Mouse (Mus musculus) liver, postnatal 0 days (tissue): ENCODE measurements around the gene Laptm4a. TPM values are rescaled to one million over a fixed set of nuclear protein-coding genes. Genes with fewer than 3 reads are reported as not detected.

Experiments used
- ATAC-seq: fragments of 200-750 bp; cut with Nextera tagmentation; 2 replicates; pipeline ENCODE4 v1.8.0; 2017; ENCODE audit warnings: mild to moderate bottlenecking, moderate library complexity
- DNase-seq: peaks from one replicate; pipeline ENCODE4 v3.0.0-alpha.2; 2016
- H3K27ac ChIP-seq: fragments of 300-500 bp; sonication (generic); 2 replicates; pipeline ENCODE4 v1.5.1; 2014; ENCODE audit warnings: antibody characterized with exemption, moderate library complexity, mild to moderate bottlenecking, low read depth
- H3K27me3 ChIP-seq: fragments of 300-500 bp; sonication (generic); 2 replicates; pipeline ENCODE4 v1.6.1; 2014; ENCODE audit warnings: low read length, control low read depth, mixed read lengths; ENCODE audit not compliant: insufficient read depth
- H3K36me3 ChIP-seq: fragments of 300-500 bp; sonication (generic); replicated peaks from 2 replicates; pipeline ENCODE4 v1.6.1; 2014; ENCODE audit warnings: mild to moderate bottlenecking, control low read depth, low read length, moderate library complexity, mixed read lengths; ENCODE audit not compliant: insufficient read depth
- H3K4me1 ChIP-seq: fragments of 300-500 bp; sonication (generic); 2 replicates; pipeline ENCODE4 v1.6.1; 2014; ENCODE audit warnings: antibody characterized with exemption, mild to moderate bottlenecking, control low read depth; ENCODE audit not compliant: insufficient read depth
- H3K4me2 ChIP-seq: fragments of 300-500 bp; sonication (generic); 2 replicates; pipeline ENCODE4 v1.6.1; 2014; ENCODE audit warnings: low read depth, mild to moderate bottlenecking, low read length, moderate library complexity, mixed read lengths
- H3K4me3 ChIP-seq: fragments of 300-500 bp; sonication (generic); 2 replicates; pipeline ENCODE4 v1.5.1; 2014; ENCODE audit warnings: low read depth, low read length
- H3K9ac ChIP-seq: fragments of 300-500 bp; sonication (generic); replicated peaks from 2 replicates; pipeline ENCODE4 v1.6.1; 2014; ENCODE audit warnings: mild to moderate bottlenecking, moderate library complexity
- H3K9me3 ChIP-seq: fragments of 300-500 bp; sonication (generic); 2 replicates; pipeline ENCODE4 v1.6.1; 2016; ENCODE audit warnings: mild to moderate bottlenecking, control low read depth, low read length, mixed read lengths
- CTCF ChIP-seq: sonication (generic); IDR thresholded peaks from 2 replicates; pipeline ENCODE4 v1.5.1; 2016; ENCODE audit warnings: antibody characterized with exemption, low read depth
- EP300 ChIP-seq: IDR thresholded peaks from 2 replicates; pipeline ENCODE4 v1.6.1; 2016; ENCODE audit warnings: antibody characterized with exemption, low read depth, mild to moderate bottlenecking
- WGBS: fragments of 180-500 bp; shearing (Covaris S2); extraction: QIAGEN DNeasy Blood & Tissue Kit; methylation state at CpG from one replicate; pipeline ENCODE4 v1.1.7; 2014; ENCODE audit not compliant: insufficient replicate concordance; 5-methylcytosine and 5-hydroxymethylcytosine counted together
- polyA plus RNA-seq: library from polyadenylated mRNA; unstranded; fragments of >200 nt; fragmentation: Nextera tagmentation; extraction: Ambion mirVana; gene quantifications from 2 replicates; pipeline ENCODE4 v1.2.1, GENCODE M21; 2015

Laptm4a gene
- polyA plus RNA-seq, 1 experiment from 2014 or later = 128 TPM

GRCm38 (mm10) chr12:8919231-8919630 lies 2.2 kb upstream of the Laptm4a start:
- TF ChIP-seq CTCF = no peak
- TF ChIP-seq EP300 = no peak
- no peak for ATAC-seq
- 83% methylated on average over 3 of the region's 3 CpGs for WGBS

GRCm38 (mm10) chr12:8920996-8921393 lies 469 bp upstream of the Laptm4a start:
- TF ChIP-seq CTCF (no peak), EP300 (no peak)
- H3K9ac ChIP-seq = peak overlapping the region; percentile 72
- H3K4me3 ChIP-seq = peak overlapping the region; percentile 94
- peak overlapping the region; percentile 77 for H3K4me2 ChIP-seq
- H3K27me3 ChIP-seq = no peaks in the 10 kb centered on the region
- H3K9me3 ChIP-seq = no peaks in the 10 kb centered on the region
- no peak for ATAC-seq
- 36% methylated on average over 1 of the region's 1 CpGs for WGBS
- DNase-seq = no peak
- peaks cover 11% of the 10 kb centered on the region for H3K4me1 ChIP-seq
- H3K27ac ChIP-seq = peak overlapping the region; percentile 100
- H3K36me3 ChIP-seq = peaks cover 3% of the 10 kb centered on the region

More at GRCm38 (mm10) chr12:8919231-8919630, 2.2 kb upstream of the Laptm4a start:
- H3K9me3 ChIP-seq = no peaks in the 10 kb centered on the region
- no peak overlapping the region for H3K4me2 ChIP-seq
- H3K36me3 ChIP-seq = no peaks in the 10 kb centered on the region; the same call in 1 of the 2 replicates
- no peak for DNase-seq
- no peak overlapping the region for H3K9ac ChIP-seq
- no peak overlapping the region for H3K4me3 ChIP-seq
- peaks cover 5% of the 10 kb centered on the region for H3K4me1 ChIP-seq
- no peak overlapping the region for H3K27ac ChIP-seq
- no peaks in the 10 kb centered on the region for H3K27me3 ChIP-seq

- H3K9me3 ChIP-seq = no peaks in the 10 kb centered on the region
- peak overlapping the region; percentile 95 for H3K9ac ChIP-seq
- DNase-seq (no peak), ATAC-seq (no peak)
- H3K27ac ChIP-seq = peak overlapping the region; percentile 100
- H3K4me2 ChIP-seq = peak overlapping the region; percentile 77
- TF ChIP-seq EP300 (no peak), CTCF (no peak)
- WGBS = 1% methylated on average over 30 of the region's 30 CpGs
- peaks cover 16% of the 10 kb centered on the region for H3K4me1 ChIP-seq
- H3K36me3 ChIP-seq = peaks cover 7% of the 10 kb centered on the region
- no peaks in the 10 kb centered on the region for H3K27me3 ChIP-seq
- H3K4me3 ChIP-seq = peak overlapping the region; percentile 94
Measured at GRCm38 (mm10) chr12:8922369-8923124, 1.1 kb downstream of the Laptm4a start.

GRCm38 (mm10) chr12:8923125-8923410 lies 1.6 kb downstream of the Laptm4a start:
- TF ChIP-seq EP300 (peak; percentile 88), CTCF (no peak)
- H3K27ac ChIP-seq = peak overlapping the region; percentile 100
- H3K4me2 ChIP-seq = peak overlapping the region; percentile 77
- H3K36me3 ChIP-seq = peaks cover 7% of the 10 kb centered on the region
- H3K9me3 ChIP-seq = no peaks in the 10 kb centered on the region
- 0 out of 2 replicates have a peak, but pooled peaks have one; percentile 0 for ATAC-seq
- peaks cover 16% of the 10 kb centered on the region for H3K4me1 ChIP-seq
- peak; percentile 40 for DNase-seq
- no peaks in the 10 kb centered on the region for H3K27me3 ChIP-seq
- H3K9ac ChIP-seq = peak overlapping the region; percentile 95
- 19% methylated on average over 5 of the region's 5 CpGs for WGBS
- peak overlapping the region; percentile 94 for H3K4me3 ChIP-seq

- H3K4me3 ChIP-seq = peak overlapping the region; percentile 94
- TF ChIP-seq EP300 (no peak), CTCF (peak; percentile 28; the same call in 1 of the 2 replicates)
Measured at GRCm38 (mm10) chr12:8923603-8924002, 2.1 kb downstream of the Laptm4a start.

GRCm38 (mm10) chr12:8927652-8928051 lies 6.2 kb downstream of the Laptm4a start:
- Histone ChIP-seq H3K9me3 (no peaks in the 10 kb centered on the region), H3K27ac (0 out of 2 replicates have a peak overlapping the region, but pooled peaks have one; percentile 13), H3K36me3 (peaks cover 7% of the 10 kb centered on the region), H3K27me3 (no peaks in the 10 kb centered on the region), H3K9ac (no peak overlapping the region), H3K4me2 (no peak overlapping the region; the same call in 1 of the 2 replicates), H3K4me1 (peaks cover 12% of the 10 kb centered on the region), H3K4me3 (no peak overlapping the region)
- no peak for DNase-seq
- TF ChIP-seq EP300 = no peak
- no peak for TF ChIP-seq CTCF
- ATAC-seq = peak; percentile 44
- WGBS = 69% methylated on average over 3 of the region's 3 CpGs

More at GRCm38 (mm10) chr12:8923603-8924002, 2.1 kb downstream of the Laptm4a start:
- no peak for DNase-seq
- Histone ChIP-seq H3K27me3 (no peaks in the 10 kb centered on the region), H3K36me3 (peaks cover 7% of the 10 kb centered on the region), H3K27ac (peak overlapping the region; percentile 100), H3K9me3 (no peaks in the 10 kb centered on the region), H3K4me2 (peak overlapping the region; percentile 77), H3K4me1 (peaks cover 16% of the 10 kb centered on the region), H3K9ac (peak overlapping the region; percentile 95)
- no peak for ATAC-seq
- 51% methylated on average over 2 of the region's 2 CpGs for WGBS
